Mouse (Mus musculus) forebrain, embryonic 11.5 days (tissue): ENCODE results near the gene Pacrg. TPM values are rescaled to one million over a fixed set of nuclear protein-coding genes. Genes with fewer than 3 reads are reported as not detected.

Experiments used
- ATAC-seq: fragments of 200-750 bp; cut with Nextera tagmentation; replicated peaks from 2 replicates; pipeline ENCODE4 v1.8.0; 2017; ENCODE audit warnings: moderate TSS enrichment; ENCODE audit not compliant: low FRiP score
- DNase-seq: peaks from one replicate; pipeline ENCODE4 v3.0.0-alpha.2; 2017; ENCODE audit warnings: low spot score
- H3K27ac ChIP-seq: fragments of 300-500 bp; sonication (generic); 2 replicates; pipeline ENCODE4 v1.5.1; 2014; ENCODE audit warnings: low read depth, low read length
- H3K27me3 ChIP-seq: fragments of 300-500 bp; sonication (generic); 2 replicates; pipeline ENCODE4 v1.6.1; 2014; ENCODE audit warnings: mild to moderate bottlenecking, low read length, mixed read lengths; ENCODE audit not compliant: control insufficient read depth, insufficient read depth
- H3K36me3 ChIP-seq: fragments of 300-500 bp; sonication (generic); 2 replicates; pipeline ENCODE4 v1.6.1; 2014; ENCODE audit warnings: mild to moderate bottlenecking, low read length, moderate library complexity, mixed read lengths; ENCODE audit not compliant: control insufficient read depth, insufficient read depth
- H3K4me1 ChIP-seq: fragments of 300-500 bp; sonication (generic); replicated peaks from 2 replicates; pipeline ENCODE4 v1.6.1; 2014; ENCODE audit warnings: low read length, mixed read lengths; ENCODE audit not compliant: control insufficient read depth, insufficient read depth
- H3K4me2 ChIP-seq: fragments of 300-500 bp; sonication (generic); 2 replicates; pipeline ENCODE4 v1.6.1; 2014; ENCODE audit warnings: low read depth, mild to moderate bottlenecking, low read length, moderate library complexity, mixed read lengths; ENCODE audit not compliant: severe bottlenecking
- H3K4me3 ChIP-seq: fragments of 300-500 bp; sonication (generic); 2 replicates; pipeline ENCODE4 v1.5.1; 2014; ENCODE audit warnings: low read depth, low read length
- H3K9ac ChIP-seq: fragments of 300-500 bp; sonication (generic); 2 replicates; pipeline ENCODE4 v1.6.1; 2014; ENCODE audit warnings: low read length
- H3K9me3 ChIP-seq: fragments of 300-500 bp; sonication (generic); 2 replicates; pipeline ENCODE4 v1.6.1; 2016; ENCODE audit warnings: low read length, mixed read lengths; ENCODE audit not compliant: control insufficient read depth
- WGBS: fragments of 180-500 bp; shearing (Covaris S2); extraction: QIAGEN DNeasy Blood & Tissue Kit; methylation state at CpG from one replicate; pipeline ENCODE4 v1.1.7; 2014; 5-methylcytosine and 5-hydroxymethylcytosine counted together
- polyA plus RNA-seq: library from polyadenylated mRNA; unstranded; fragments of >200 nt; fragmentation: Nextera tagmentation; extraction: Ambion mirVana; gene quantifications from 2 replicates; pipeline ENCODE4 v1.2.1, GENCODE M21; 2014

Pacrg gene
- polyA plus RNA-seq, 1 experiment from 2014 or later, result 4.7 TPM

- Histone ChIP-seq H3K36me3 (no peaks in the 10 kb centered on the region), H3K4me1 (no peaks in the 10 kb centered on the region; the same call in 1 of the 2 replicates), H3K27ac (no peak overlapping the region), H3K27me3 (no peaks in the 10 kb centered on the region), H3K9ac (no peak overlapping the region), H3K9me3 (no peaks in the 10 kb centered on the region), H3K4me2 (no peak overlapping the region), H3K4me3 (no peak overlapping the region)
- ATAC-seq (no peak), DNase-seq (no peak)
- WGBS, result 79% methylated on average over 4 of the region's 4 CpGs
Measured at GRCm38 (mm10) chr17:10608146-10608545, 232.0 kb downstream of the Pacrg start.

DNA sequence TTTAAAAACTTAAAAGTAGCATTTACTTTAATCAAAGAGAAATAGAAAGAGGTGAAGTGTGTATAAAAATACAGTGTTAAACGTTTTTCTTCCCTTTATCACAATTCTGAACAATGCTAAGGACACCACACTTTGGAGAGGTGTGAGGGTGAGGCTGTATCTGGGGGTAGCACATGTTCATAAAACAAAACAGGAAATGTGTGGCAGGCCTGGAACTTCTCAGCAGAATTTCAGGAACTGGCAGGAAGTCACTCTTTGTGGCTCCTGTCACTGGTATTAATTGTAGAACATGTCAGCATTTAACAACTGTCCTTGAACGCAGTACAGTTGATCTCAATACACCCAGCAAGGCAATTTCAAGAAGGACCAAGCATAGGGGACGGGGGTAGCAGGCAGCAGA is 234.0 kb downstream of the Pacrg start:
- Histone ChIP-seq H3K4me3 (no peak overlapping the region), H3K4me1 (no peaks in the 10 kb centered on the region), H3K27me3 (no peaks in the 10 kb centered on the region), H3K36me3 (no peaks in the 10 kb centered on the region), H3K4me2 (no peak overlapping the region), H3K9me3 (no peaks in the 10 kb centered on the region), H3K27ac (no peak overlapping the region), H3K9ac (no peak overlapping the region)
- 78% methylated on average over 3 of the region's 3 CpGs for WGBS
- ATAC-seq (no peak), DNase-seq (no peak)

DNA sequence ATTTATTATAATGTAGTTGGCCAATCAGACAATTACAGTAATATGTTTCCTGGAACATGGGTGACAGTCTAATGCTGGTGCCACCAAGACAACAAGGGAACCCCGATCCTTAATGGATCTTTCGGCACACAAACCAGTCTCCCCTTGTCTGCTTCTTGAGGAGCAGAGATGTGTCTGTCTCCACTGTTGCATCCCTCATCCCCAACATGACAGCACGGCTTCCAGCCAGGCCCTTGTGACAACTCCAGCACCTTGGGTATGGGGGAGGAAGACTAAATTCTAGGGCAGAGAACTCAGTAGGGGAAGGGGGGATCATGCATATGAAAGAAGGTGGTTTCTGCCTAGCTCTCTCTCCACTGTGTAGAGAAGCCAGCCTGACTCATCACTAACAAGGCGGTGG is 242.4 kb downstream of the Pacrg start:
- H3K36me3 ChIP-seq, result no peaks in the 10 kb centered on the region
- no peak overlapping the region for H3K4me2 ChIP-seq
- no peak overlapping the region for H3K9ac ChIP-seq
- H3K4me1 ChIP-seq, result no peaks in the 10 kb centered on the region
- H3K27ac ChIP-seq, result no peak overlapping the region
- DNase-seq (no peak), ATAC-seq (no peak)
- H3K27me3 ChIP-seq, result no peaks in the 10 kb centered on the region
- WGBS, result 92% methylated on average over 4 of the region's 4 CpGs
- no peaks in the 10 kb centered on the region for H3K9me3 ChIP-seq
- H3K4me3 ChIP-seq, result no peak overlapping the region

- ATAC-seq, result no peak
- no peaks in the 10 kb centered on the region for H3K36me3 ChIP-seq
- no peak overlapping the region for H3K9ac ChIP-seq
- WGBS, result 84% methylated on average over 7 of the region's 7 CpGs
- H3K27ac ChIP-seq, result no peak overlapping the region
- no peaks in the 10 kb centered on the region for H3K4me1 ChIP-seq
- H3K27me3 ChIP-seq, result no peaks in the 10 kb centered on the region
- H3K9me3 ChIP-seq, result no peaks in the 10 kb centered on the region
- no peak overlapping the region for H3K4me3 ChIP-seq
- no peak overlapping the region for H3K4me2 ChIP-seq
- no peak for DNase-seq
Measured at GRCm38 (mm10) chr17:10589604-10590003, 250.5 kb downstream of the Pacrg start.

GRCm38 (mm10) chr17:10588922-10589400 is 251.2 kb downstream of the Pacrg start:
- no peak overlapping the region for H3K9ac ChIP-seq
- H3K4me1 ChIP-seq, result no peaks in the 10 kb centered on the region
- no peak overlapping the region for H3K4me2 ChIP-seq
- no peak overlapping the region for H3K27ac ChIP-seq
- DNase-seq, result no peak
- H3K27me3 ChIP-seq, result no peaks in the 10 kb centered on the region
- no peak overlapping the region for H3K4me3 ChIP-seq
- no peaks in the 10 kb centered on the region for H3K9me3 ChIP-seq
- WGBS, result 90% methylated on average over 7 of the region's 7 CpGs
- no peak for ATAC-seq
- no peaks in the 10 kb centered on the region for H3K36me3 ChIP-seq

- no peaks in the 10 kb centered on the region for H3K9me3 ChIP-seq
- no peak overlapping the region for H3K4me2 ChIP-seq
- no peaks in the 10 kb centered on the region for H3K36me3 ChIP-seq
- no peak overlapping the region for H3K4me3 ChIP-seq
- 41% methylated on average over 3 of the region's 3 CpGs for WGBS
- H3K4me1 ChIP-seq, result no peaks in the 10 kb centered on the region
- DNase-seq (no peak), ATAC-seq (no peak)
- no peak overlapping the region for H3K9ac ChIP-seq
- no peaks in the 10 kb centered on the region for H3K27me3 ChIP-seq
- H3K27ac ChIP-seq, result no peak overlapping the region
Measured at GRCm38 (mm10) chr17:10583301-10583700, 256.8 kb downstream of the Pacrg start.

GRCm38 (mm10) chr17:10575306-10575705 is 264.8 kb downstream of the Pacrg start:
- Histone ChIP-seq H3K36me3 (no peaks in the 10 kb centered on the region), H3K4me3 (no peak overlapping the region), H3K27ac (no peak overlapping the region), H3K9me3 (no peaks in the 10 kb centered on the region), H3K4me2 (no peak overlapping the region), H3K4me1 (no peaks in the 10 kb centered on the region), H3K9ac (no peak overlapping the region), H3K27me3 (no peaks in the 10 kb centered on the region)
- ATAC-seq (no peak), DNase-seq (no peak)
- WGBS, result 75% methylated on average over 7 of the region's 7 CpGs

DNA sequence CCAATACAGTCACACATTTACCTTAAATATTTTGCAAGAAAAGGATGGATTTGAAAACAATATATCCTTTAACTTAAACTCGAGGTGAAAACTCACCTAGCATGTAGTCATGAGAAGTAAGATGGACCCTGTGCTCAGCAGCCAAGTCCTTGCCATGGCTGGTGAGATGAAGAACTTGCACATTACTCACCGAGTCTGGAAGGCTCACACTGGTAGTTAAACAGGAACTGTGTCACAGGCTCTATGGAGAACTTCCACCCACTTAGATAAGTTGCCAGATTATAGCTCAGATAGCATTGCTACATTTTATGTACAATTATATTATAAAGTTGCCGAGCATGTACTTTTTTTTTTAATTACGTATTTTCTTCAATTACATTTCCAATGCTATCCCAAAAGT is 267.7 kb downstream of the Pacrg start:
- no peaks in the 10 kb centered on the region for H3K9me3 ChIP-seq
- H3K9ac ChIP-seq, result no peak overlapping the region
- H3K27ac ChIP-seq, result no peak overlapping the region
- no peak overlapping the region for H3K4me2 ChIP-seq
- no peak overlapping the region for H3K4me3 ChIP-seq
- 90% methylated on average over 4 of the region's 4 CpGs for WGBS
- no peak for ATAC-seq
- H3K36me3 ChIP-seq, result no peaks in the 10 kb centered on the region
- no peak for DNase-seq
- no peaks in the 10 kb centered on the region for H3K27me3 ChIP-seq
- H3K4me1 ChIP-seq, result no peaks in the 10 kb centered on the region

DNA sequence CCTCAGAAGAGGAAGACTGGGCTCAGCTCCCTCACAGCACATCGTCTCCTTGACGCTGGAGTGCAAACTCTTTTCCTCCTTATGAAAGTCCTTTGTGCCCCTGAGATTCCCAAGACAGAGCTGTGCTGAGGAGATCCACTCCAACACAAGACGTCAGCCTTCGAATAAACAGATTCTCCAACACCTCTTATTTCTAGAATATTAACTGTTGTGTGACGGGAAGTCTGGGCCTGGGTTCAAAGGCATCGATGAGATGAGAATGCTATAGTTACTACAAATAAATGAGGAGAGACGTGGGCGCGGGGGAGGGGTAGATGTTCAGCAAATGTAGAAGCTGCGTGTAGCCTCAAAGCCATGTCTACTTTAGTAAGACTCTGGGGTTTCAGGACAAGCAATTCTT is 270.8 kb downstream of the Pacrg start:
- Histone ChIP-seq H3K4me3 (no peak overlapping the region), H3K4me1 (no peaks in the 10 kb centered on the region), H3K27me3 (no peaks in the 10 kb centered on the region), H3K27ac (no peak overlapping the region), H3K9me3 (no peaks in the 10 kb centered on the region), H3K4me2 (no peak overlapping the region), H3K9ac (no peak overlapping the region), H3K36me3 (no peaks in the 10 kb centered on the region)
- ATAC-seq (no peak), DNase-seq (no peak)
- WGBS, result 90% methylated on average over 10 of the region's 10 CpGs
